Mouse (Mus musculus): ENCODE results near the gene Ngdn. TPM values are rescaled to one million over a fixed set of nuclear protein-coding genes. Genes with fewer than 3 reads are reported as not detected.

Gene Ngdn
- total RNA-seq (2012; rRNA removed) (77.9 and 90.7 TPM in 2 replicates), total RNA-seq (2014; rRNA removed) (111 and 128 TPM in 2 replicates), polyA plus RNA-seq (2012; ENCODE audit: insufficient read length, low read depth) (75.4 and 79.0 TPM in 2 replicates)

DNA sequence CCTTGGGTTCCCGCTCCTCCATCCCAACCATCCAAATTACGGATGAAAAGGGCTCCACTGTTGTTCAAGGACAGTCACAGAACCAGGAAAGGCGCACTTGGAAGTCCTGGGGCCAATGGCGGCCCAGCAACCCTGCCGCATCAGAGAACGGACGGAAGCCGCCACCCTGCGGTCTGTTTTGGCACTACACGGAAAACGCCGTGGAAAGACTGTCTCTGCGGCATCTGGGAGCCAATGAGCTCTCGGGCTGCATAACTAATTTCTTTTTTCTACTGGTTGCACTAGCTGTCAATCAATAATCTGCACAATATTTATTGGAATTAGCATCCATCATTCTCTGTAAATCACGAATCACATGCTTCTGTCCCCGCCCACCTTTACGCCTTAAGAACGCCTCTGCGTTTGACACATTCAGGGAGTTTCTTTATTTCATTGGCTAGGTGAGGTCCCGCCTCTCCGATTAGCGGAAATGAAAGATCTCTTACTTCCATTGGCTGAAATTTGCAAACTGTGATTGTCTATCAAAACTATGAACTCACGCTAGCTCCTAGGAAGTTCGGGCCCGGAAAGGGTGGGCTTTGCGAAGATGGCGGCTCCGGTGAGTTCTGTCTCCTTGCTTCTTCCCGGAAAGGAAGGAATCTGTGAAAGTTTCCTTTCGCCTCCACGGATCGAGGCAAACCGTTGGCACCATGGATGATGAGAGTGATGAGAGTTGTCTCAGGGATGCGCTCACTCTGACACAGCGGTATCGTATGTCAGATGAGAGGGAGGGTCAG, at the start of gene Ngdn:
Gene Ngdn (plus strand): TSS at position 464 of the 776 bp plus-strand sequence.
- Histone ChIP-seq H3K79me2 (replicated peaks; ENCODE audit: control insufficient read depth, extremely low read depth, insufficient read depth, poor library complexity, severe bottlenecking) (peaks cover 11% of the 10 kb centered on the region), H3K27ac (ENCODE audit: insufficient read depth, low read depth) (peak within 1 kb of the TSS; percentile 68), H3K27me3 (replicated peaks) (no peaks in the 10 kb centered on the region), H3K9ac (ENCODE audit: insufficient read depth, low read depth) (peak within 1 kb of the TSS; percentile 95), H3K4me3 (replicated peaks in 1 of 3; ENCODE audit: low read depth in 2 of 3, low read length in 2 of 3, poor library complexity in 1 of 3) (peak within 1 kb of the TSS; percentile 78 to 100 (median 100)), H3K36me3 (replicated peaks in 1 of 2; ENCODE audit: control insufficient read depth in 1 of 2, insufficient read depth in 1 of 2, low read length in 1 of 2) (peaks cover 13 to 32% of the 10 kb centered on the region in 2 experiments), H3K4me1 (ENCODE audit: control insufficient read depth in 1 of 2, insufficient read depth in 2 of 2) (peaks cover 6 to 16% of the 10 kb centered on the region in 2 experiments; a peak in 3 of 4 replicates), H3K9me3 (replicated peaks; ENCODE audit: low read length) (peaks cover 2% of the 10 kb centered on the region), H3K4me2 (ENCODE audit: insufficient read depth, low read depth, poor library complexity, severe bottlenecking) (peak within 1 kb of the TSS; percentile 78)
- TF ChIP-seq MAX (IDR thresholded peaks at IDR 0.05; ENCODE audit: low read length) (peak; percentile 13; the same call in 1 of the 2 replicates), POLR2A (IDR thresholded peaks at IDR 0.05; ENCODE audit: low read depth, low read length) (peak; percentile 93), CTCF (conservative IDR thresholded peaks at IDR 0.05 in 1 of 2, IDR thresholded peaks at IDR 0.05 in 1 of 2; ENCODE audit: low read depth in 2 of 2, low read length in 2 of 2) (peak; percentile 43 to 95), RAD21 (IDR thresholded peaks at IDR 0.05; ENCODE audit: low read depth, low read length) (peak; percentile 89), NRF1 (IDR thresholded peaks at IDR 0.05; ENCODE audit: low read depth, low read length) (peak; percentile 53), SMC3 (IDR thresholded peaks at IDR 0.05; ENCODE audit: low read depth, low read length) (peak; percentile 75), USF2 (conservative IDR thresholded peaks at IDR 0.05; ENCODE audit: low read depth, low read length) (no peak), EP300 (IDR thresholded peaks at IDR 0.05; ENCODE audit: low read length) (no peak), IRF4 (IDR thresholded peaks at IDR 0.05; ENCODE audit: low read depth, low read length) (0 out of 2 replicates have a peak, but pooled peaks have one; percentile 5), ZC3H11A (IDR thresholded peaks at IDR 0.05; ENCODE audit: low read depth, low read length) (no peak), HCFC1 (IDR thresholded peaks at IDR 0.05; ENCODE audit: low read depth, low read length) (peak; percentile 77), MYC (IDR thresholded peaks at IDR 0.05; ENCODE audit: low read depth, low read length) (no peak; the same call in 1 of the 2 replicates), CHD2 (IDR thresholded peaks at IDR 0.05; ENCODE audit: low read length) (peak; percentile 98), GABPA (IDR thresholded peaks at IDR 0.05; ENCODE audit: insufficient replicate concordance, low read depth, low read length) (no peak), ZMIZ1 (IDR thresholded peaks at IDR 0.05; ENCODE audit: low read depth, low read length) (peak; percentile 57; the same call in 1 of the 2 replicates), USF1 (IDR thresholded peaks at IDR 0.05; ENCODE audit: low read depth, low read length) (no peak), KAT2A (IDR thresholded peaks at IDR 0.05; ENCODE audit: insufficient replicate concordance, low read length) (peak; percentile 62; the same call in 1 of the 2 replicates), TCF12 (IDR thresholded peaks at IDR 0.05; ENCODE audit: low read depth, low read length) (peak; percentile 67), MAFK (IDR thresholded peaks at IDR 0.05; ENCODE audit: insufficient replicate concordance, low read length) (no peak), PAX5 (IDR thresholded peaks at IDR 0.05; ENCODE audit: low read length) (no peak), JUN (IDR thresholded peaks at IDR 0.05; ENCODE audit: insufficient read depth, low read depth, low read length) (no peak), TBP (conservative IDR thresholded peaks at IDR 0.05; ENCODE audit: low read depth, low read length) (peak; percentile 73), CHD1 (IDR thresholded peaks at IDR 0.05; ENCODE audit: low read depth, low read length) (no peak), POLR2AphosphoS2 (IDR thresholded peaks at IDR 0.05; ENCODE audit: low read depth, low read length) (no peak), ELF1 (IDR thresholded peaks at IDR 0.05; ENCODE audit: low read depth, low read length) (peak; percentile 75), MAZ (IDR thresholded peaks at IDR 0.05; ENCODE audit: low read depth, low read length) (no peak), MXI1 (IDR thresholded peaks at IDR 0.05; ENCODE audit: low read depth, low read length) (no peak), NELFE (IDR thresholded peaks at IDR 0.05; ENCODE audit: low read depth, low read length) (peak; percentile 79), SIN3A (IDR thresholded peaks at IDR 0.05; ENCODE audit: low read length) (no peak; the same call in 1 of the 2 replicates)
- peak; percentile 100 for DNase-seq (ENCODE audit: extremely low read depth)
- dilution Hi-C loops (cut with MboI; ENCODE audit: extremely low pct_ligation_motif_present, extremely low pct_unique_long_range_greater_than_20kb, low sequenced_read_pairs) (no loop called here), in situ Hi-C loops (cut with MboI; ENCODE audit: low pct_ligation_motif_present, low pct_unique_long_range_greater_than_20kb, low sequenced_read_pairs) (loop anchor here (5.0 to 10.0 kb wide), 3 partner anchors 113 to 300 kb away; partner anchors contain the start of gene Cebpe)

All from CH12.LX (cell line).